Mouse (Mus musculus) forebrain, embryonic 11.5 days (tissue): Measurements from ENCODE around the gene Mcidas. TPM values are rescaled to one million over a fixed set of nuclear protein-coding genes. Genes with fewer than 3 reads are reported as not detected.

Experiments
- ATAC-seq: fragments of 200-750 bp; cut with Nextera tagmentation; replicated peaks from 2 replicates; pipeline ENCODE4 v1.8.0; 2017; ENCODE audit warnings: moderate TSS enrichment; ENCODE audit not compliant: low FRiP score
- DNase-seq: peaks from one replicate; pipeline ENCODE4 v3.0.0-alpha.2; 2017; ENCODE audit warnings: low spot score
- H3K27ac ChIP-seq: fragments of 300-500 bp; sonication (generic); 2 replicates; pipeline ENCODE4 v1.5.1; 2014; ENCODE audit warnings: low read depth, low read length
- H3K27me3 ChIP-seq: fragments of 300-500 bp; sonication (generic); 2 replicates; pipeline ENCODE4 v1.6.1; 2014; ENCODE audit warnings: mild to moderate bottlenecking, low read length, mixed read lengths; ENCODE audit not compliant: control insufficient read depth, insufficient read depth
- H3K36me3 ChIP-seq: fragments of 300-500 bp; sonication (generic); 2 replicates; pipeline ENCODE4 v1.6.1; 2014; ENCODE audit warnings: mild to moderate bottlenecking, low read length, moderate library complexity, mixed read lengths; ENCODE audit not compliant: control insufficient read depth, insufficient read depth
- H3K4me1 ChIP-seq: fragments of 300-500 bp; sonication (generic); replicated peaks from 2 replicates; pipeline ENCODE4 v1.6.1; 2014; ENCODE audit warnings: low read length, mixed read lengths; ENCODE audit not compliant: control insufficient read depth, insufficient read depth
- H3K4me2 ChIP-seq: fragments of 300-500 bp; sonication (generic); 2 replicates; pipeline ENCODE4 v1.6.1; 2014; ENCODE audit warnings: low read depth, mild to moderate bottlenecking, low read length, moderate library complexity, mixed read lengths; ENCODE audit not compliant: severe bottlenecking
- H3K4me3 ChIP-seq: fragments of 300-500 bp; sonication (generic); 2 replicates; pipeline ENCODE4 v1.5.1; 2014; ENCODE audit warnings: low read depth, low read length
- H3K9ac ChIP-seq: fragments of 300-500 bp; sonication (generic); 2 replicates; pipeline ENCODE4 v1.6.1; 2014; ENCODE audit warnings: low read length
- H3K9me3 ChIP-seq: fragments of 300-500 bp; sonication (generic); 2 replicates; pipeline ENCODE4 v1.6.1; 2016; ENCODE audit warnings: low read length, mixed read lengths; ENCODE audit not compliant: control insufficient read depth
- WGBS: fragments of 180-500 bp; shearing (Covaris S2); extraction: QIAGEN DNeasy Blood & Tissue Kit; methylation state at CpG from one replicate; pipeline ENCODE4 v1.1.7; 2014; 5-methylcytosine and 5-hydroxymethylcytosine counted together
- polyA plus RNA-seq: library from polyadenylated mRNA; unstranded; fragments of >200 nt; fragmentation: Nextera tagmentation; extraction: Ambion mirVana; gene quantifications from 2 replicates; pipeline ENCODE4 v1.2.1, GENCODE M21; 2014

Mcidas gene
- polyA plus RNA-seq, 1 experiment from 2014 or later, result 3.4 TPM

- H3K4me2 ChIP-seq, result peak overlapping the region; percentile 92
- peaks cover 49% of the 10 kb centered on the region for H3K27me3 ChIP-seq
- peak; percentile 63 for DNase-seq
Measured at GRCm38 (mm10) chr13:112985605-112986450, 7.8 kb upstream of the Mcidas start.

GRCm38 (mm10) chr13:112986451-112986950 lies 7.1 kb upstream of the Mcidas start:
- Histone ChIP-seq H3K27ac (no peak overlapping the region), H3K4me2 (peak overlapping the region; percentile 92), H3K4me1 (peaks cover 26% of the 10 kb centered on the region), H3K9ac (no peak overlapping the region), H3K27me3 (peaks cover 55% of the 10 kb centered on the region), H3K4me3 (peak overlapping the region; percentile 7; the same call in 1 of the 2 replicates), H3K36me3 (no peaks in the 10 kb centered on the region), H3K9me3 (no peaks in the 10 kb centered on the region)
- no peak for DNase-seq
- WGBS, result under 1% methylated on average over 17 of the region's 17 CpGs
- ATAC-seq, result no peak

More at GRCm38 (mm10) chr13:112985605-112986450, 7.8 kb upstream of the Mcidas start:
- ATAC-seq, result peak; percentile 62
- Histone ChIP-seq H3K9me3 (no peaks in the 10 kb centered on the region), H3K4me3 (peak overlapping the region; percentile 7; the same call in 1 of the 2 replicates), H3K4me1 (peaks cover 26% of the 10 kb centered on the region), H3K9ac (no peak overlapping the region; the same call in 1 of the 2 replicates), H3K36me3 (no peaks in the 10 kb centered on the region), H3K27ac (no peak overlapping the region)
- 2% methylated on average over 18 of the region's 18 CpGs for WGBS

GRCm38 (mm10) chr13:112987532-112987943 lies 6.1 kb upstream of the Mcidas start, which contains the start of gene Ccno:
TSS of gene Ccno (plus strand) at chr13:112987802.
- Histone ChIP-seq H3K36me3 (no peaks in the 10 kb centered on the region), H3K9me3 (no peaks in the 10 kb centered on the region), H3K4me3 (peak within 1 kb of the TSS; percentile 43), H3K27ac (no peak within 1 kb of the TSS), H3K27me3 (peaks cover 61% of the 10 kb centered on the region), H3K4me1 (peaks cover 26% of the 10 kb centered on the region), H3K9ac (peak within 1 kb of the TSS; percentile 37), H3K4me2 (peak within 1 kb of the TSS; percentile 92)
- DNase-seq (peak; percentile 94), ATAC-seq (peak; percentile 90)
- under 1% methylated on average over 47 of the region's 47 CpGs for WGBS

- peak overlapping the region; percentile 92 for H3K4me2 ChIP-seq
- no peaks in the 10 kb centered on the region for H3K9me3 ChIP-seq
- ATAC-seq, result peak; percentile 35
- DNase-seq, result no peak
- WGBS, result under 1% methylated on average over 39 of the region's 39 CpGs
- H3K9ac ChIP-seq, result peak overlapping the region; percentile 37
- H3K36me3 ChIP-seq, result no peaks in the 10 kb centered on the region
- H3K27ac ChIP-seq, result no peak overlapping the region
- peaks cover 64% of the 10 kb centered on the region for H3K27me3 ChIP-seq
- H3K4me1 ChIP-seq, result peaks cover 26% of the 10 kb centered on the region
- H3K4me3 ChIP-seq, result peak overlapping the region; percentile 43
Measured at GRCm38 (mm10) chr13:112987991-112988390, 5.7 kb upstream of the Mcidas start.

DNA sequence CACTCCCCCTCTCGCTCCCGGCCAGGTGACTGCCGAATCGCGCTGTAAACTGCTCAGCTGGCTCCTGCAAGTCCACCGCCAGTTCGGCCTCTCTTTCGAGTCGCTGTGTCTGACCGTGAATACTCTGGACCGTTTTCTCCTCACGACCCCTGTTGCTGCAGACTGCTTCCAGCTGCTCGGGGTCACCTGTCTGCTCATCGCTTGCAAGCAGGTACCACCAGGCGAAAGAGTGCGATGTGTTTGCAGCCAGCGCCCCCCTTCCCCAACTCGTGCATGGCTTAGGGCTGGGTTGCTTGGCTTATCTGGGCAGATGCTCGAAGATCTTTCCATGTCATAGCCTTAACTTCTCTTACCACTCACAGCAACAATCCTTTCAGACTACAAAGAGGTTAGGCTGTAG lies 4.8 kb upstream of the Mcidas start:
- Histone ChIP-seq H3K4me1 (peaks cover 31% of the 10 kb centered on the region), H3K27me3 (peaks cover 73% of the 10 kb centered on the region), H3K9ac (no peak overlapping the region), H3K36me3 (no peaks in the 10 kb centered on the region), H3K27ac (no peak overlapping the region), H3K4me2 (peak overlapping the region; percentile 92; the same call in 1 of the 2 replicates), H3K9me3 (no peaks in the 10 kb centered on the region), H3K4me3 (peak overlapping the region; percentile 43; the same call in 1 of the 2 replicates)
- ATAC-seq, result no peak
- under 1% methylated on average over 19 of the region's 19 CpGs for WGBS
- DNase-seq, result peak; percentile 65

GRCm38 (mm10) chr13:112989541-112989940 lies 4.1 kb upstream of the Mcidas start:
- peaks cover 35% of the 10 kb centered on the region for H3K4me1 ChIP-seq
- H3K4me3 ChIP-seq, result no peak overlapping the region
- no peak overlapping the region for H3K4me2 ChIP-seq
- peak; percentile 64 for DNase-seq
- no peak overlapping the region for H3K9ac ChIP-seq
- H3K27ac ChIP-seq, result no peak overlapping the region
- WGBS, result 1% methylated on average over 23 of the region's 23 CpGs
- peaks cover 75% of the 10 kb centered on the region for H3K27me3 ChIP-seq
- ATAC-seq, result no peak
- no peaks in the 10 kb centered on the region for H3K36me3 ChIP-seq
- no peaks in the 10 kb centered on the region for H3K9me3 ChIP-seq

DNA sequence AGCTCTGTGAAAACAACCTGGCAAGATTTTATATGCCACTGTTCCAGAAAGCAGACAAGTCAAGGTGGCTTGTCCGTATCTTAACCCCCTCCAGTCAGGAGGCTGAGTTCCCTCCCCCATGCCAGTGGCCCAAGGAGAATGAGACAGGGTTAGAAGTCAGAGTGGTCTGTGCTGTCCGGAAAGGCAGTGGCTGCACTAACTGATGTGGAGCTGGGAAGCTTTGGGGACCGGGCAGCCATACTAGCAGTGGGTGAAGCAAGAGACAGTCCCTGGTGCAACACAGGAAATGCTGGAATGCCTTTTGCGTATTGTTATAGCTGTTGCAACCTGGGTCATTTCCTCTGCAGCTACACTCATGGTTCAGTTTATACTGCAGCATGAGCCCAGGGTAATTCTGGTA lies 3.3 kb upstream of the Mcidas start:
- no peak overlapping the region for H3K27ac ChIP-seq
- DNase-seq, result no peak
- no peaks in the 10 kb centered on the region for H3K36me3 ChIP-seq
- no peak overlapping the region for H3K9ac ChIP-seq
- no peak overlapping the region for H3K4me2 ChIP-seq
- peaks cover 82% of the 10 kb centered on the region for H3K27me3 ChIP-seq
- 18% methylated on average over 4 of the region's 4 CpGs for WGBS
- ATAC-seq, result no peak
- H3K9me3 ChIP-seq, result no peaks in the 10 kb centered on the region
- H3K4me1 ChIP-seq, result peaks cover 35% of the 10 kb centered on the region
- no peak overlapping the region for H3K4me3 ChIP-seq

GRCm38 (mm10) chr13:112994191-112994590 lies 546 bp downstream of the Mcidas start:
- Histone ChIP-seq H3K36me3 (no peaks in the 10 kb centered on the region), H3K4me3 (peak overlapping the region; percentile 36), H3K4me2 (peak overlapping the region; percentile 84), H3K27me3 (peaks cover 90% of the 10 kb centered on the region), H3K4me1 (peaks cover 9% of the 10 kb centered on the region), H3K9me3 (no peaks in the 10 kb centered on the region), H3K9ac (no peak overlapping the region), H3K27ac (no peak overlapping the region)
- peak; percentile 81 for DNase-seq
- peak; percentile 57 for ATAC-seq
- 1% methylated on average over 25 of the region's 25 CpGs for WGBS
